Mouse (Mus musculus) spleen, adult 2 months (tissue): ENCODE data around the gene Sergef.

ENCODE experiments used
- CTCF ChIP-seq: fragments of 200-500 bp; IDR thresholded peaks from 2 replicates; pipeline ENCODE4 v1.5.1; 2011; ENCODE audit warnings: mild to moderate bottlenecking, inconsistent platforms; ENCODE audit not compliant: insufficient read depth, insufficient read length, insufficient replicate concordance; ENCODE audit errors: extremely low read depth
- POLR2A ChIP-seq: fragments of 200-500 bp; IDR thresholded peaks from 2 replicates; pipeline ENCODE4 v1.6.1; 2011; ENCODE audit warnings: low read depth, low read length, inconsistent platforms

GRCm38 (mm10) chr7:46418102-46418622, 221.4 kb downstream of the Sergef start:
- TF ChIP-seq CTCF (no peak), POLR2A (no peak)
